In genomic region chr3:147966379-147966778, GRCm38 (mm10) we compare ENCODE assay signal across 14 mouse cellular contexts.
A peak's percentile ranks its signal among the peaks of the same experiment; 100 is the strongest.
DNase-seq lines count a peak whose midpoint lies in the region; ATAC-seq and TF ChIP-seq lines count a peak whose summit lies in the region.
"Had no signal": no experiment of that assay in that cellular context is flagged by ENCODE, and none has a peak within 500 bp of the region (broad histone marks: within the 10 kb centered on the region; RNA-seq: fewer than 3 reads in every experiment).

No protein-coding gene starts in this region.

- no peak overlapping the region for H3K4me3 ChIP-seq in forebrain, postnatal 0 days (ENCODE audit: low read depth, low read length)
- no peak overlapping the region for H3K4me3 ChIP-seq in forebrain, embryonic 10.5 days
- H3K4me3 ChIP-seq in midbrain, embryonic 11.5 days (ENCODE audit: low read depth, low read length) = no peak overlapping the region
- no peak overlapping the region for H3K4me3 ChIP-seq in stomach, postnatal 0 days (ENCODE audit: low read depth, low read length)
- no peak overlapping the region for H3K4me3 ChIP-seq in kidney, embryonic 16.5 days (ENCODE audit: low read length)
- H3K4me3 ChIP-seq: erythroblast, embryonic 14.5 days; neural tube, embryonic 13.5 days had no signal

- H3K27ac ChIP-seq in forebrain, postnatal 0 days (ENCODE audit: low read depth, low read length) = no peak overlapping the region
- H3K27ac ChIP-seq in forebrain, embryonic 10.5 days = no peak overlapping the region
- H3K27ac ChIP-seq in midbrain, embryonic 11.5 days (ENCODE audit: low read depth, low read length) = peak overlapping the region; percentile 35; the same call in 1 of the 2 replicates
- no peak overlapping the region for H3K27ac ChIP-seq in stomach, postnatal 0 days (replicated peaks)
- no peak overlapping the region for H3K27ac ChIP-seq in kidney, embryonic 16.5 days (ENCODE audit: low read length)
- H3K27ac ChIP-seq: kidney, postnatal 0 days; neural tube, embryonic 13.5 days had no signal

- no peak overlapping the region for H3K9ac ChIP-seq in forebrain, postnatal 0 days
- H3K9ac ChIP-seq in midbrain, embryonic 11.5 days (ENCODE audit: low read length) = no peak overlapping the region
- H3K9ac ChIP-seq in stomach, postnatal 0 days (ENCODE audit: low read length) = no peak overlapping the region
- H3K9ac ChIP-seq in kidney, embryonic 16.5 days (replicated peaks; ENCODE audit: low read length) = no peak overlapping the region
- H3K9ac ChIP-seq: liver, postnatal 0 days; neural tube, embryonic 13.5 days had no signal

- DNase-seq in forebrain, postnatal 0 days = no peak
- no peak for DNase-seq in forebrain, embryonic 10.5 days (ENCODE audit: extremely low spot score, low spot score)
- peak; percentile 55 for DNase-seq in left cerebral cortex, postnatal 4 days
- DNase-seq in left cerebral cortex, postnatal 25 days (ENCODE audit: low spot score in 2 of 2) = no peak
- peak; percentile 91 for DNase-seq in midbrain, embryonic 11.5 days (ENCODE audit: low spot score, missing footprints)
- no peak for DNase-seq in stomach, postnatal 0 days (ENCODE audit: low spot score)
- DNase-seq in thymus, postnatal 0 days (ENCODE audit: low spot score) = no peak
- DNase-seq: B cell, adult 2 months; liver, postnatal 0 days; right cerebral cortex, postnatal 4 days had no signal

- TF ChIP-seq CTCF in forebrain, postnatal 0 days (IDR thresholded peaks at IDR 0.05; ENCODE audit: low read depth) = no peak
- TF ChIP-seq CTCF in stomach, postnatal 0 days (IDR thresholded peaks at IDR 0.05; ENCODE audit: low read depth) = no peak

- WGBS in forebrain, postnatal 0 days = 44% methylated on average over 12 of the region's 12 CpGs
- WGBS in forebrain, embryonic 10.5 days = 86% methylated on average over 12 of the region's 12 CpGs
- 48% methylated on average over 12 of the region's 12 CpGs for WGBS in midbrain, embryonic 11.5 days
- WGBS in stomach, postnatal 0 days = 83% methylated on average over 12 of the region's 12 CpGs
- 70% methylated on average over 12 of the region's 12 CpGs for WGBS in kidney, embryonic 16.5 days

- H3K9me3 ChIP-seq in forebrain, postnatal 0 days (ENCODE audit: low read length) = no peaks in the 10 kb centered on the region
- no peaks in the 10 kb centered on the region for H3K9me3 ChIP-seq in forebrain, embryonic 10.5 days
- no peaks in the 10 kb centered on the region for H3K9me3 ChIP-seq in midbrain, embryonic 11.5 days (ENCODE audit: control insufficient read depth, low read length)
- no peaks in the 10 kb centered on the region for H3K9me3 ChIP-seq in stomach, postnatal 0 days (ENCODE audit: control insufficient read depth, low read length)
- no peaks in the 10 kb centered on the region for H3K9me3 ChIP-seq in kidney, embryonic 16.5 days (ENCODE audit: low read length)
- H3K9me3 ChIP-seq: neural tube, embryonic 13.5 days had no signal

- H3K27me3 ChIP-seq in forebrain, postnatal 0 days (ENCODE audit: insufficient read depth, low read length) = no peaks in the 10 kb centered on the region
- H3K27me3 ChIP-seq in forebrain, embryonic 10.5 days (ENCODE audit: poor library complexity, severe bottlenecking) = no peaks in the 10 kb centered on the region
- H3K27me3 ChIP-seq in midbrain, embryonic 11.5 days (ENCODE audit: control insufficient read depth, insufficient read depth, low read length) = no peaks in the 10 kb centered on the region; the same call in 1 of the 2 replicates
- no peaks in the 10 kb centered on the region for H3K27me3 ChIP-seq in stomach, postnatal 0 days (ENCODE audit: control insufficient read depth, insufficient read depth, low read length)
- H3K27me3 ChIP-seq in kidney, embryonic 16.5 days (ENCODE audit: insufficient read depth, low read length) = no peaks in the 10 kb centered on the region
- H3K27me3 ChIP-seq: neural tube, embryonic 13.5 days had no signal

- 0 out of 2 replicates have a peak overlapping the region, but pooled peaks have one; percentile 18 for H3K4me2 ChIP-seq in forebrain, postnatal 0 days (ENCODE audit: low read depth)
- H3K4me2 ChIP-seq in midbrain, embryonic 11.5 days = peak overlapping the region; percentile 18; the same call in 1 of the 2 replicates
- H3K4me2 ChIP-seq in stomach, postnatal 0 days (replicated peaks; ENCODE audit: low read depth) = no peak overlapping the region
- H3K4me2 ChIP-seq in kidney, embryonic 16.5 days (replicated peaks; ENCODE audit: low read depth, low read length) = no peak overlapping the region
- H3K4me2 ChIP-seq: neural tube, embryonic 13.5 days had no signal

- ATAC-seq in forebrain, postnatal 0 days = no peak; the same call in 1 of the 2 replicates
- ATAC-seq in midbrain, embryonic 11.5 days (ENCODE audit: low FRiP score) = peak; percentile 52
- no peak for ATAC-seq in stomach, postnatal 0 days (ENCODE audit: low FRiP score, low TSS enrichment)
- ATAC-seq in kidney, embryonic 16.5 days (ENCODE audit: low FRiP score, low TSS enrichment) = no peak
- ATAC-seq: liver, postnatal 0 days had no signal

- H3K4me1 ChIP-seq in forebrain, postnatal 0 days (ENCODE audit: insufficient read depth) = no peaks in the 10 kb centered on the region
- H3K4me1 ChIP-seq in forebrain, embryonic 10.5 days = peaks cover 47% of the 10 kb centered on the region
- peaks cover 30% of the 10 kb centered on the region for H3K4me1 ChIP-seq in midbrain, embryonic 11.5 days (ENCODE audit: control insufficient read depth, insufficient read depth, low read length)
- no peaks in the 10 kb centered on the region for H3K4me1 ChIP-seq in stomach, postnatal 0 days (replicated peaks; ENCODE audit: control insufficient read depth, insufficient read depth)
- H3K4me1 ChIP-seq in kidney, embryonic 16.5 days (ENCODE audit: insufficient read depth, low read length) = no peaks in the 10 kb centered on the region

- TF ChIP-seq EP300 in stomach, postnatal 0 days (optimal IDR thresholded peaks at IDR 0.05) = no peak

- H3K36me3 ChIP-seq in forebrain, postnatal 0 days (ENCODE audit: insufficient read depth) = no peaks in the 10 kb centered on the region
- H3K36me3 ChIP-seq in forebrain, embryonic 10.5 days (replicated peaks) = no peaks in the 10 kb centered on the region
- no peaks in the 10 kb centered on the region for H3K36me3 ChIP-seq in midbrain, embryonic 11.5 days (ENCODE audit: control insufficient read depth, insufficient read depth, low read length)
- no peaks in the 10 kb centered on the region for H3K36me3 ChIP-seq in stomach, postnatal 0 days (ENCODE audit: control insufficient read depth, insufficient read depth, low read length)
- H3K36me3 ChIP-seq in kidney, embryonic 16.5 days (ENCODE audit: insufficient read depth, low read length) = no peaks in the 10 kb centered on the region
- H3K36me3 ChIP-seq: neural tube, embryonic 13.5 days had no signal

- intact Hi-C loops in left cerebral cortex, postnatal 4 days (cut with DNase I) = no loop called here
- intact Hi-C loops in left cerebral cortex, postnatal 25 days (cut with DNase I) = no loop called here

Comparison
In these comparisons a context has a peak if more than half of its experiments do, and no peak if none do; other contexts are left out.
1. DNase-seq: peak in left cerebral cortex, postnatal 4 days (single experiment) and midbrain, embryonic 11.5 days (single experiment); none in forebrain, postnatal 0 days (single experiment), forebrain, embryonic 10.5 days (single experiment), left cerebral cortex, postnatal 25 days (0 of 2), stomach, postnatal 0 days (single experiment) and thymus, postnatal 0 days (single experiment).
2. H3K4me2 ChIP-seq: peak in forebrain, postnatal 0 days (single experiment) and midbrain, embryonic 11.5 days (single experiment); none in stomach, postnatal 0 days (single experiment) and kidney, embryonic 16.5 days (single experiment).